Comparison of ENCODE assay signal across 8 mouse cellular contexts in genomic region chr3:55064396-55064795, GRCm38 (mm10). TPM values are rescaled to one million over a fixed set of nuclear protein-coding genes. Genes with fewer than 3 reads are reported as not detected.
DNase-seq lines count a peak whose midpoint lies in the region; ATAC-seq lines count a peak whose summit lies in the region.

No protein-coding gene starts in this region.

- H3K27ac ChIP-seq in heart, embryonic 10.5 days: no peak overlapping the region
- H3K27ac ChIP-seq in forebrain, embryonic 13.5 days: no peak overlapping the region
- no peak overlapping the region for H3K27ac ChIP-seq in hindbrain, embryonic 14.5 days

- no peaks in the 10 kb centered on the region for H3K4me1 ChIP-seq in heart, embryonic 10.5 days
- peaks cover 9% of the 10 kb centered on the region; the same call in 1 of the 2 replicates for H3K4me1 ChIP-seq in forebrain, embryonic 13.5 days
- H3K4me1 ChIP-seq in hindbrain, embryonic 14.5 days (replicated peaks; ENCODE audit: control insufficient read depth, insufficient read depth, low read length): peaks cover 14% of the 10 kb centered on the region

- H3K9me3 ChIP-seq in heart, embryonic 10.5 days: no peaks in the 10 kb centered on the region
- H3K9me3 ChIP-seq in forebrain, embryonic 13.5 days (replicated peaks): no peaks in the 10 kb centered on the region
- H3K9me3 ChIP-seq in hindbrain, embryonic 14.5 days (ENCODE audit: control insufficient read depth, low read length): no peaks in the 10 kb centered on the region

- H3K4me2 ChIP-seq in forebrain, embryonic 13.5 days: no peak overlapping the region
- no peak overlapping the region for H3K4me2 ChIP-seq in hindbrain, embryonic 14.5 days (replicated peaks)

- no peak overlapping the region for H3K9ac ChIP-seq in forebrain, embryonic 13.5 days
- no peak overlapping the region for H3K9ac ChIP-seq in hindbrain, embryonic 14.5 days

- H3K4me3 ChIP-seq in heart, embryonic 10.5 days: no peak overlapping the region
- no peak overlapping the region for H3K4me3 ChIP-seq in forebrain, embryonic 13.5 days
- no peak overlapping the region for H3K4me3 ChIP-seq in hindbrain, embryonic 14.5 days (replicated peaks; ENCODE audit: low read length)

- peak; percentile 82 for ATAC-seq in forebrain, embryonic 13.5 days
- ATAC-seq in hindbrain, embryonic 14.5 days (ENCODE audit: low FRiP score): 0 out of 2 replicates have a peak, but pooled peaks have one; percentile 39
- ATAC-seq in megakaryocyte progenitor cell, adult 5-6 weeks (replicated peaks; ENCODE audit: poor library complexity): peak; percentile 93

- DNase-seq in heart, adult 18-20 months: peak; percentile 62 to 87
- no peak for DNase-seq in heart, embryonic 10.5 days (ENCODE audit: low spot score)
- DNase-seq in c-Kit-negative CD71-positive TER-119-positive erythroid progenitor cells, embryonic 14.5 days (ENCODE audit: low read depth, low spot score): peak; percentile 0
- peak; percentile 71 for DNase-seq in hindbrain, embryonic 14.5 days (ENCODE audit: low spot score)
- peak; percentile 49 for DNase-seq in left cerebral cortex, adult 11 months (ENCODE audit: low spot score)
- DNase-seq in spleen, postnatal 4 days (ENCODE audit: low spot score in 2 of 2): peak; percentile 49 to 77

- no peaks in the 10 kb centered on the region for H3K36me3 ChIP-seq in heart, embryonic 10.5 days
- no peaks in the 10 kb centered on the region for H3K36me3 ChIP-seq in forebrain, embryonic 13.5 days (ENCODE audit: poor library complexity, severe bottlenecking)
- H3K36me3 ChIP-seq in hindbrain, embryonic 14.5 days (replicated peaks; ENCODE audit: control insufficient read depth, insufficient read depth): no peaks in the 10 kb centered on the region

- peaks cover 15% of the 10 kb centered on the region for H3K27me3 ChIP-seq in heart, embryonic 10.5 days (ENCODE audit: insufficient read depth, poor library complexity, severe bottlenecking)
- H3K27me3 ChIP-seq in forebrain, embryonic 13.5 days: no peaks in the 10 kb centered on the region
- no peaks in the 10 kb centered on the region for H3K27me3 ChIP-seq in hindbrain, embryonic 14.5 days (ENCODE audit: control insufficient read depth, insufficient read depth, low read length)

- 1% methylated on average over 2 of the region's 2 CpGs for WGBS in heart, embryonic 10.5 days
- 8% methylated on average over 2 of the region's 2 CpGs for WGBS in forebrain, embryonic 13.5 days
- WGBS in hindbrain, embryonic 14.5 days: 10% methylated on average over 2 of the region's 2 CpGs

RNA-seq across cellular contexts. Expression of gene Ccna1, which starts 9.1 kb away (rescaled TPM):
- not detected for total RNA-seq in heart, adult 18-20 months (2021)
- polyA plus RNA-seq in heart, embryonic 10.5 days (2016; fragmentation: Nextera tagmentation; extraction: Ambion mirVana): 0.65 and 1.2 TPM in 2 replicates
- 2.7 and 4.9 TPM in 2 replicates for polyA plus RNA-seq in forebrain, embryonic 13.5 days (2015; fragmentation: Nextera tagmentation; extraction: Ambion mirVana)
- polyA plus RNA-seq in hindbrain, embryonic 14.5 days (2014; fragmentation: Nextera tagmentation; extraction: Ambion mirVana): 1.5 and 1.7 TPM in 2 replicates
- total RNA-seq in megakaryocyte progenitor cell, adult 5-6 weeks (2015): not detected in 2 replicates
- not detected in 2 replicates for total RNA-seq in megakaryocyte progenitor cell, adult 5-6 weeks (2017)

RNA-seq across cellular contexts. Expression of gene Spg20, which starts 47.5 kb away (rescaled TPM):
- total RNA-seq in heart, adult 18-20 months (2021): 10 to 100 TPM; 35.6 to 41.0 TPM
- polyA plus RNA-seq in heart, embryonic 10.5 days (2016; fragmentation: Nextera tagmentation; extraction: Ambion mirVana): 54.8 and 54.9 TPM in 2 replicates
- polyA plus RNA-seq in forebrain, embryonic 13.5 days (2015; fragmentation: Nextera tagmentation; extraction: Ambion mirVana): 26.6 and 28.2 TPM in 2 replicates
- polyA plus RNA-seq in hindbrain, embryonic 14.5 days (2014; fragmentation: Nextera tagmentation; extraction: Ambion mirVana): 16.2 and 19.5 TPM in 2 replicates
- total RNA-seq in megakaryocyte progenitor cell, adult 5-6 weeks (2015): 10.2 and 17.1 TPM in 2 replicates
- 21.5 and 24.0 TPM in 2 replicates for total RNA-seq in megakaryocyte progenitor cell, adult 5-6 weeks (2017)

Comparison
In these comparisons a context has a peak if more than half of its experiments do, and no peak if none do; other contexts are left out.
1. ATAC-seq: peak in every context shown above with its lines; median percentile 93 in megakaryocyte progenitor cell, adult 5-6 weeks; 82 in forebrain, embryonic 13.5 days; 39 in hindbrain, embryonic 14.5 days.